Mouse (Mus musculus) liver, embryonic 11.5 days (tissue): Measurements from ENCODE around the gene Fam208a. TPM values are rescaled to one million over a fixed set of nuclear protein-coding genes. Genes with fewer than 3 reads are reported as not detected.

Source experiments
- ATAC-seq: fragments of 200-750 bp; cut with Nextera tagmentation; replicated peaks from 2 replicates; pipeline ENCODE4 v1.8.0; 2017; ENCODE audit warnings: moderate number of reproducible peaks, mild to moderate bottlenecking, moderate TSS enrichment, moderate library complexity; ENCODE audit not compliant: low FRiP score
- DNase-seq: peaks from one replicate; pipeline ENCODE4 v3.0.0-alpha.2; 2017; ENCODE audit warnings: low spot score
- H3K27ac ChIP-seq: fragments of 300-500 bp; sonication (generic); 2 replicates; pipeline ENCODE4 v1.5.1; 2014; ENCODE audit warnings: mild to moderate bottlenecking, low read depth, low read length, control low read depth
- H3K27me3 ChIP-seq: fragments of 300-500 bp; sonication (generic); replicated peaks from 2 replicates; pipeline ENCODE4 v1.6.1; 2014; ENCODE audit warnings: low read length, mixed read lengths; ENCODE audit not compliant: control insufficient read depth, insufficient read depth
- H3K36me3 ChIP-seq: fragments of 300-500 bp; sonication (generic); 2 replicates; pipeline ENCODE4 v1.6.1; 2014; ENCODE audit warnings: mild to moderate bottlenecking, low read length, moderate library complexity, mixed read lengths; ENCODE audit not compliant: control insufficient read depth, insufficient read depth
- H3K4me1 ChIP-seq: fragments of 300-500 bp; sonication (generic); replicated peaks from 2 replicates; pipeline ENCODE4 v1.6.1; 2014; ENCODE audit warnings: low read length, mixed read lengths; ENCODE audit not compliant: control insufficient read depth, insufficient read depth
- H3K4me2 ChIP-seq: fragments of 300-500 bp; sonication (generic); 2 replicates; pipeline ENCODE4 v1.6.1; 2014; ENCODE audit warnings: mild to moderate bottlenecking, control low read depth, moderate library complexity
- H3K4me3 ChIP-seq: fragments of 300-500 bp; sonication (generic); 2 replicates; pipeline ENCODE4 v1.5.1; 2014; ENCODE audit warnings: low read depth, low read length, control low read depth
- H3K9ac ChIP-seq: fragments of 300-500 bp; sonication (generic); 2 replicates; pipeline ENCODE4 v1.6.1; 2014; ENCODE audit warnings: low read depth, low read length, control low read depth
- H3K9me3 ChIP-seq: fragments of 300-500 bp; sonication (generic); 2 replicates; pipeline ENCODE4 v1.6.1; 2016; ENCODE audit warnings: low read length, inconsistent platforms, mixed read lengths; ENCODE audit not compliant: control insufficient read depth
- WGBS: fragments of 180-500 bp; shearing (Covaris S2); extraction: QIAGEN DNeasy Blood & Tissue Kit; methylation state at CpG from one replicate; pipeline ENCODE4 v1.1.7; 2014; 5-methylcytosine and 5-hydroxymethylcytosine counted together
- polyA plus RNA-seq: library from polyadenylated mRNA; unstranded; fragments of >200 nt; fragmentation: Nextera tagmentation; extraction: Ambion mirVana; gene quantifications from 2 replicates; pipeline ENCODE4 v1.2.1, GENCODE M21; 2014

The Fam208a gene
- polyA plus RNA-seq, 1 experiment from 2014 or later: 11.4 TPM

- Histone ChIP-seq H3K4me1 (no peaks in the 10 kb centered on the region), H3K27me3 (no peaks in the 10 kb centered on the region), H3K4me3 (no peak overlapping the region), H3K36me3 (no peaks in the 10 kb centered on the region), H3K27ac (no peak overlapping the region), H3K4me2 (no peak overlapping the region), H3K9me3 (no peaks in the 10 kb centered on the region), H3K9ac (no peak overlapping the region)
- 88% methylated on average over 2 of the region's 2 CpGs for WGBS
- DNase-seq (no peak), ATAC-seq (no peak)
Measured at GRCm38 (mm10) chr14:27392660-27393059, 36.0 kb upstream of the Fam208a start.

- 58% methylated on average over 10 of the region's 10 CpGs for WGBS
- no peaks in the 10 kb centered on the region for H3K4me1 ChIP-seq
- H3K9ac ChIP-seq: no peak overlapping the region
- H3K4me2 ChIP-seq: no peak overlapping the region
- H3K9me3 ChIP-seq: no peaks in the 10 kb centered on the region
- no peak overlapping the region for H3K27ac ChIP-seq
- no peaks in the 10 kb centered on the region for H3K27me3 ChIP-seq
- no peaks in the 10 kb centered on the region for H3K36me3 ChIP-seq
- DNase-seq: no peak
- H3K4me3 ChIP-seq: no peak overlapping the region
- ATAC-seq: no peak
Measured at GRCm38 (mm10) chr14:27393806-27394205, 34.8 kb upstream of the Fam208a start.

- ATAC-seq (no peak), DNase-seq (no peak)
- H3K4me1 ChIP-seq: no peaks in the 10 kb centered on the region; the same call in 1 of the 2 replicates
- no peaks in the 10 kb centered on the region for H3K27me3 ChIP-seq
- no peaks in the 10 kb centered on the region for H3K9me3 ChIP-seq
- no peak overlapping the region for H3K9ac ChIP-seq
- 79% methylated on average over 7 of the region's 7 CpGs for WGBS
- no peak overlapping the region for H3K27ac ChIP-seq
- H3K4me2 ChIP-seq: no peak overlapping the region
- no peaks in the 10 kb centered on the region for H3K36me3 ChIP-seq
- no peak overlapping the region for H3K4me3 ChIP-seq
Measured at GRCm38 (mm10) chr14:27396424-27396823, 32.2 kb upstream of the Fam208a start.

- Histone ChIP-seq H3K27me3 (no peaks in the 10 kb centered on the region), H3K4me1 (no peaks in the 10 kb centered on the region; the same call in 1 of the 2 replicates), H3K9ac (no peak overlapping the region), H3K4me3 (no peak overlapping the region), H3K27ac (no peak overlapping the region), H3K36me3 (no peaks in the 10 kb centered on the region), H3K9me3 (no peaks in the 10 kb centered on the region), H3K4me2 (no peak overlapping the region)
- 73% methylated on average over 6 of the region's 6 CpGs for WGBS
- no peak for ATAC-seq
- DNase-seq: no peak
Measured at GRCm38 (mm10) chr14:27397526-27397925, 31.1 kb upstream of the Fam208a start.

GRCm38 (mm10) chr14:27400495-27400894, 28.1 kb upstream of the Fam208a start:
- Histone ChIP-seq H3K4me1 (no peaks in the 10 kb centered on the region; the same call in 1 of the 2 replicates), H3K9me3 (no peaks in the 10 kb centered on the region), H3K4me3 (no peak overlapping the region), H3K27ac (no peak overlapping the region), H3K4me2 (no peak overlapping the region), H3K36me3 (no peaks in the 10 kb centered on the region), H3K9ac (no peak overlapping the region), H3K27me3 (no peaks in the 10 kb centered on the region)
- 82% methylated on average over 6 of the region's 6 CpGs for WGBS
- DNase-seq (no peak), ATAC-seq (no peak)

GRCm38 (mm10) chr14:27401717-27402278, 26.8 kb upstream of the Fam208a start:
- H3K36me3 ChIP-seq: no peaks in the 10 kb centered on the region
- no peak overlapping the region for H3K4me3 ChIP-seq
- no peak overlapping the region for H3K27ac ChIP-seq
- no peak overlapping the region for H3K9ac ChIP-seq
- H3K27me3 ChIP-seq: no peaks in the 10 kb centered on the region
- H3K4me2 ChIP-seq: no peak overlapping the region
- H3K9me3 ChIP-seq: no peaks in the 10 kb centered on the region
- no peaks in the 10 kb centered on the region; the same call in 1 of the 2 replicates for H3K4me1 ChIP-seq
- no peak for ATAC-seq
- 78% methylated on average over 12 of the region's 12 CpGs for WGBS
- DNase-seq: no peak

- ATAC-seq (no peak), DNase-seq (no peak)
- Histone ChIP-seq H3K27ac (no peak overlapping the region), H3K4me3 (no peak overlapping the region), H3K4me1 (no peaks in the 10 kb centered on the region; the same call in 1 of the 2 replicates), H3K4me2 (no peak overlapping the region), H3K9me3 (no peaks in the 10 kb centered on the region), H3K9ac (no peak overlapping the region), H3K27me3 (no peaks in the 10 kb centered on the region), H3K36me3 (no peaks in the 10 kb centered on the region)
- WGBS: 66% methylated on average over 10 of the region's 10 CpGs
Measured at GRCm38 (mm10) chr14:27402332-27403250, 26.0 kb upstream of the Fam208a start.

GRCm38 (mm10) chr14:27405452-27405851, 23.2 kb upstream of the Fam208a start:
- H3K4me1 ChIP-seq: no peaks in the 10 kb centered on the region; the same call in 1 of the 2 replicates
- H3K27ac ChIP-seq: no peak overlapping the region
- H3K36me3 ChIP-seq: no peaks in the 10 kb centered on the region
- no peaks in the 10 kb centered on the region for H3K27me3 ChIP-seq
- no peak for ATAC-seq
- H3K4me2 ChIP-seq: no peak overlapping the region
- H3K9me3 ChIP-seq: no peaks in the 10 kb centered on the region
- 60% methylated on average over 4 of the region's 4 CpGs for WGBS
- H3K9ac ChIP-seq: no peak overlapping the region
- H3K4me3 ChIP-seq: no peak overlapping the region
- DNase-seq: no peak
